Mouse (Mus musculus) liver, embryonic 15.5 days (tissue): ENCODE measurements around the gene Sh3kbp1. TPM values are rescaled to one million over a fixed set of nuclear protein-coding genes. Genes with fewer than 3 reads are reported as not detected.
"Not testable (repeated sequence)": the region's sequence is repeated elsewhere in the genome, so short reads cannot be mapped to it uniquely, and the experiment has no call there.

Source experiments
- ATAC-seq: fragments of 200-750 bp; cut with Nextera tagmentation; 2 replicates; pipeline ENCODE4 v1.8.0; 2017; ENCODE audit warnings: moderate number of reproducible peaks, mild to moderate bottlenecking, moderate library complexity; ENCODE audit not compliant: insufficient read depth
- H3K27ac ChIP-seq: fragments of 300-500 bp; sonication (generic); replicated peaks from 2 replicates; pipeline ENCODE4 v1.5.1; 2015; ENCODE audit warnings: mild to moderate bottlenecking, inconsistent platforms
- H3K27me3 ChIP-seq: fragments of 300-500 bp; sonication (generic); 2 replicates; pipeline ENCODE4 v1.6.1; 2015; ENCODE audit warnings: mild to moderate bottlenecking, inconsistent platforms
- H3K36me3 ChIP-seq: fragments of 300-500 bp; sonication (generic); replicated peaks from 2 replicates; pipeline ENCODE4 v1.6.1; 2015; ENCODE audit warnings: moderate library complexity, mild to moderate bottlenecking, inconsistent platforms
- H3K4me1 ChIP-seq: fragments of 300-500 bp; sonication (generic); replicated peaks from 2 replicates; pipeline ENCODE4 v1.6.1; 2015; ENCODE audit warnings: inconsistent platforms
- H3K4me2 ChIP-seq: fragments of 300-500 bp; sonication (generic); 2 replicates; pipeline ENCODE4 v1.6.1; 2015; ENCODE audit warnings: moderate library complexity, mild to moderate bottlenecking, inconsistent platforms
- H3K4me3 ChIP-seq: fragments of 300-500 bp; sonication (generic); replicated peaks from 2 replicates; pipeline ENCODE4 v1.5.1; 2015; ENCODE audit warnings: mild to moderate bottlenecking, inconsistent platforms
- H3K9ac ChIP-seq: fragments of 300-500 bp; sonication (generic); 2 replicates; pipeline ENCODE4 v1.6.1; 2015; ENCODE audit warnings: moderate library complexity, mild to moderate bottlenecking, inconsistent platforms
- H3K9me3 ChIP-seq: fragments of 300-500 bp; sonication (generic); replicated peaks from 2 replicates; pipeline ENCODE4 v1.6.1; 2016; ENCODE audit warnings: inconsistent platforms
- WGBS: fragments of 180-500 bp; shearing (Covaris S2); methylation state at CpG from one replicate; pipeline ENCODE4 v1.1.7; 2015; ENCODE audit warnings: mixed read lengths; ENCODE audit not compliant: insufficient replicate concordance; 5-methylcytosine and 5-hydroxymethylcytosine counted together
- polyA plus RNA-seq: library from polyadenylated mRNA; unstranded; fragments of >200 nt; fragmentation: Nextera tagmentation; extraction: Ambion mirVana; gene quantifications from 2 replicates; pipeline ENCODE4 v1.2.1, GENCODE M21; 2015

Gene Sh3kbp1
- polyA plus RNA-seq, result 12.6 and 13.4 TPM in 2 replicates

DNA sequence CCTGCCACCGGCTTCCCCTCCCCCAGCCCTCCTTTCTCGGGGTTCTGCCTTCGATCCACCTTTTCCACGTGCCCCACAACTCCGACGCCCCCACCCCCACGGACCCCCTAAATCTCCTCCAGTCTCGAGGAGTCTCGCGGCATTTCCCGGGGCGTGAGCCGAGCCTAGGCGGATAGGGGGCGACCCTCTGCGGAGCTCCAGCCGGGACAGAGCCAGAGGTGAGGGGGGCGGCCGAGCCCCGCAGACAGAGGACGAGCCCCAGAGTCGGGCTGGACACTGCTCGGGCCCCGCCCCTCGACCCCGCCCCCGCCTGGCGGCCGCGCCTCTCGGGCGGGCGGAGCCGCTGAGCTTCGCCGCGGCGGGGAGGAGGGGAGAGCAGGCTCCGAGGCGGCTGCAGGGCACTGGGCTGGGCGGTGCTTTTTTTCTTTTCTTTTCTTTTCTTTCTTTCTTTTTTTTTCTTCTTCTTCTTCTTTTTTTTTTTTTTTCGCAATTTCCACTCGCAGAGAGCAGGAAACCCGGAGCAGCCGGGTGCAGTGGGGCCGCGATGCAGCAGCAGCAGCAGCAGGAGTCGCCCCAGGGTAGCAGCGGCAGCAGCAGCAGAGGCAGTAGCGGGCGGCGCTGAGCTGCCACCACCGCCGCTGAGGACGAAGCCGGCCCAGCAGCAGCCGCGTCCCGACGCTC, at the start of gene Sh3kbp1:
Gene Sh3kbp1 (plus strand): TSS at position 366 of the 681 bp plus-strand sequence.
- Histone ChIP-seq H3K27ac (peak within 1 kb of the TSS; percentile 72), H3K9me3 (no peaks in the 10 kb centered on the region), H3K4me3 (peak within 1 kb of the TSS; percentile 68), H3K4me2 (peak within 1 kb of the TSS; percentile 92), H3K9ac (peak within 1 kb of the TSS; percentile 63), H3K27me3 (peaks cover 5% of the 10 kb centered on the region), H3K36me3 (no peaks in the 10 kb centered on the region), H3K4me1 (peaks cover 15% of the 10 kb centered on the region)
- WGBS, result 12% methylated on average over 60 of the region's 60 CpGs
- ATAC-seq, result peak; percentile 85

DNA sequence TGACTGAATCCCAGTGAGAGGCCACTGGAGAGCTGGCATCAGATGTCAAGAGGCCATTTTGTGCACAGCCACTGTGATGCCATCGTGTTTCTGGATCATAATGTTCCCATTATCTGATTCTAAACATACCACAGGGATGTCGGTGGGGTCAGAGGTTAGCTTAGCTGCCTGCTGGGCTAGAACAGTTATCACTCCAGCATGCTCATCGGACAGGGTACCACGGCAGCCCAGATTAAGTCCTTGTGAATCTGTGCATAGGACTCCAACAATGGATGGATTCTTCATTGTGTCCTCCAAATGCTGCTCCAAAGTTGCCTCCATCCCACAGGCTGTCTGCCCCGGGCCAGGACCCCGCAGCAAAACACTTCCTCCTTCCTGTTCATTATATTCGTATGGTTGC, 42.3 kb upstream of the Sh3kbp1 start:
- H3K4me2 ChIP-seq, H3K36me3 ChIP-seq, H3K4me1 ChIP-seq, ATAC-seq, H3K9ac ChIP-seq, H3K27me3 ChIP-seq, H3K27ac ChIP-seq, H3K4me3 ChIP-seq, H3K9me3 ChIP-seq: not testable (repeated sequence)
- 73% methylated on average over 7 of the region's 7 CpGs for WGBS

DNA sequence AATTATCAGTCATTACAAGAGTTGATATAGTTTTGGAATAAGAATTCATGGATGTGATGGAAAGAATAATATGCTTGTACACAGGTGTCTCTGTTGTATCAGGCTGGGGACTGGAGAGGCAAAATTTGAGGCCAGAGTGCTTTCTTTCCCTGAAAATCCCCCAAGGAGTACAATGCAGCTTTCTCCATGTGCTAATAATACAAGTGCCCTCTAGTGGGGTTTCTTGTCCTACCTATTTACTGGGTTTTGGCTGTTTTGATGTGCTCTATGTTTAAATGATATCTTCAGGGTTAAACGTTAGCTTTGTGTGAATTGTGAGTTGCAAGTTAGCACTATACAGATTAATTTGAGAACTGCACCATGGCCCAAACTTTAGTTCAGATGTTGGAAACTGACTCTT, 35.4 kb upstream of the Sh3kbp1 start:
- Histone ChIP-seq H3K4me2 (no peak overlapping the region), H3K27ac (no peak overlapping the region), H3K9me3 (no peaks in the 10 kb centered on the region), H3K4me3 (no peak overlapping the region), H3K9ac (no peak overlapping the region), H3K36me3 (no peaks in the 10 kb centered on the region), H3K27me3 (no peaks in the 10 kb centered on the region), H3K4me1 (peaks cover 9% of the 10 kb centered on the region)
- 47% methylated on average over 1 of the region's 1 CpGs for WGBS
- ATAC-seq, result no peak

DNA sequence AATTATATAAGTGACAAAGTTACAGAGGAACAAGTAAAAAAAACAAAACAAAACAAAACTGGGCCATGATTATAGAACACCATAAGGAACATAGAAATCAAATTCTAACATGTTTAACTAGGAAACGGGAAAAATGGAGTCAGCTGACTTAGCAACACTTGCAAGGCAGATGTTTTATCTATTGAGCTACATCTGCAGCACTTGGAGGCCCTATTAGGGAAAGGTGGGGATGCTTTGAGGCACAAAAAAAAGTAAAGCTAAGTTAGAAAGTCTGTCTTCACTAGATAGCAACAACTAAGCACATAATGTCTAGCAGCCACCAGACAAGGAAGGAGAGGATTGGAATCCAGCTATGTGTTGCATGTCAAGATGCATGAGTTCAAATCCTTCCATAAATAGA, 29.6 kb upstream of the Sh3kbp1 start:
- WGBS, result 24% methylated on average over 1 of the region's 1 CpGs
- no peaks in the 10 kb centered on the region for H3K27me3 ChIP-seq
- H3K27ac ChIP-seq, result peak overlapping the region; percentile 84

DNA sequence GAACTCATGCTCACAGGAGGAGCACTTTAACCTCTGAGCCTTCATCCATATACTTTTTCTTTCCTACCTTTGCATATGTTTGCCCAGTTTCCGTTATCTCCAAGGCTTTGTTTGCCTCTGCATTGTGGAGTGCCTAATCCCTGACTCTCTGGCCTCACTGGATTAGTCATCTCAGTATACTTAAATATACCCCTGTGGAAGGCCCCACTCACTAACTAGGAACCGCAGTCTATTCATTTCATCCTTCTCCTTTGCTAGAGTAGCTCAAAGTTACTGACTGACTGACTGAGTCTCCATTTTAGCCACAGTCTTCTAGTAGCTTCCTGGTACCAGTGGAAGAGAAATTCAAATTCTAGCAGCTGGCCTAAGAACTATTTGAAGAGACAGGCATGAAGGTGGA, 22.2 kb upstream of the Sh3kbp1 start:
- no peak for ATAC-seq
- H3K4me1 ChIP-seq, result no peaks in the 10 kb centered on the region
- no peak overlapping the region for H3K27ac ChIP-seq
- no peaks in the 10 kb centered on the region; the same call in 1 of the 2 replicates for H3K27me3 ChIP-seq
- no peaks in the 10 kb centered on the region for H3K36me3 ChIP-seq
- H3K9me3 ChIP-seq, result no peaks in the 10 kb centered on the region
- 72% methylated on average over 2 of the region's 2 CpGs for WGBS
- H3K4me2 ChIP-seq, result no peak overlapping the region
- H3K9ac ChIP-seq, result no peak overlapping the region
- no peak overlapping the region for H3K4me3 ChIP-seq

More for the DNA sequence above, 29.6 kb upstream of the Sh3kbp1 start:
- H3K4me3 ChIP-seq, result no peak overlapping the region
- no peaks in the 10 kb centered on the region for H3K9me3 ChIP-seq
- H3K4me2 ChIP-seq, result peak overlapping the region; percentile 23; the same call in 1 of the 2 replicates
- H3K36me3 ChIP-seq, result no peaks in the 10 kb centered on the region
- no peak overlapping the region for H3K9ac ChIP-seq
- peak; percentile 93 for ATAC-seq
- H3K4me1 ChIP-seq, result peaks cover 26% of the 10 kb centered on the region

DNA sequence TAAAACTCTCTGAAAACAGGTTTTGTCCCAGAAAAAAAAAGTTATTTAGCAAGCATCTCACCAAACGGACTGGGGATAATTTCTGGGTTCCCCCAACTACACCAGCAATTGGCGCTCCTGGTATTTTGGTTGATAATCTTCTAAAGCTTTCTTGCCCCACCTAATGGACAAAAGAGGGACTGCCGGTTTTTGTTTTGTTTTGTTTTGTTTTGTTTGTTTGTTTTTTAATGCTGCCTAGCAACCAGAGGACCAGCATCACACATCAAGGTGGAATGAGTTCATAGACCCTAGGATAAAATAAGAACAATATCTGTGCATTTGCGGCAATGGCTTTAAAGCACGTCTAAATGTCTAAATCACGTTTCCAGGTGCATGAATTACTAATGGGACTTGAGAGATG, 20.1 kb upstream of the Sh3kbp1 start:
- Histone ChIP-seq H3K36me3 (no peaks in the 10 kb centered on the region), H3K4me3 (no peak overlapping the region), H3K9me3 (no peaks in the 10 kb centered on the region), H3K4me1 (no peaks in the 10 kb centered on the region), H3K27ac (no peak overlapping the region), H3K4me2 (no peak overlapping the region), H3K9ac (no peak overlapping the region), H3K27me3 (no peaks in the 10 kb centered on the region; the same call in 1 of the 2 replicates)
- ATAC-seq, result no peak
- WGBS, result 40% methylated on average over 6 of the region's 6 CpGs

DNA sequence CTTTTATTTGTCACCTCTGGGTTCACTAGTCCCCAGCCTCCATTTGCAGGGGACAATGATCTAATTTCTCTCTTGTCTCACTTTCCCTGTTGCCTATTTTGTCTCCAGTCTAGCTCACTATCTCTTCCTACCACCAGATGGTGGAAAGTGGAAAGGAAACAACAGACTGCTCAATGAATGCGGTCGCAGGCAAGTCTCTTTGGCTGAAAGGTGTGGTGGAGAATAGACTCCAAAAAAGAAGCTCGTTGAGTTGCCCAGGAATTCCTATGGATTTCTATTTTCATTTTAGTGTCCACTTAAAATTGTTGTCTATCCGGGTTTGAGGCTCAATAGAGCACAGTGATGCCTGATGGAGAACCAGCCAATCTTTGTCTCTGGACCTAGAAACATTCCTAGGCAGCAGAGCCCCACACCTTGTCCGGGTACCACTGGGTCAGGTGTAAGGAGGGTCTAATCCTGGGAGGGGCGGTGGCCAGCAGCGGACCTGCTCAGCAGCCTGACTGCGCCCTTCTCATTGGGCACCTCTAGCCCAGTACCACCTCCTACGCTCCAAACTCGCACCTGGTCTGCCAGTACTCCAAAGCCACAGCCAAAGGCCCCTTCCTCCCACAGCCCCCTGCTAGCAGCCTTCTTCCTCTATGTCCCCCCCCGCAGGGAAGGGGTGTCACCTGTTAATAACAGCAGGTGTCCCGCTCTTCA, 715 bp upstream of the Sh3kbp1 start:
- Histone ChIP-seq H3K4me2 (peak overlapping the region; percentile 92), H3K9ac (peak overlapping the region; percentile 15; the same call in 1 of the 2 replicates), H3K4me3 (peak overlapping the region; percentile 68), H3K9me3 (no peaks in the 10 kb centered on the region), H3K36me3 (no peaks in the 10 kb centered on the region), H3K4me1 (peaks cover 15% of the 10 kb centered on the region), H3K27ac (no peak overlapping the region), H3K27me3 (peaks cover 5% of the 10 kb centered on the region)
- 17% methylated on average over 12 of the region's 12 CpGs for WGBS
- ATAC-seq, result no peak

DNA sequence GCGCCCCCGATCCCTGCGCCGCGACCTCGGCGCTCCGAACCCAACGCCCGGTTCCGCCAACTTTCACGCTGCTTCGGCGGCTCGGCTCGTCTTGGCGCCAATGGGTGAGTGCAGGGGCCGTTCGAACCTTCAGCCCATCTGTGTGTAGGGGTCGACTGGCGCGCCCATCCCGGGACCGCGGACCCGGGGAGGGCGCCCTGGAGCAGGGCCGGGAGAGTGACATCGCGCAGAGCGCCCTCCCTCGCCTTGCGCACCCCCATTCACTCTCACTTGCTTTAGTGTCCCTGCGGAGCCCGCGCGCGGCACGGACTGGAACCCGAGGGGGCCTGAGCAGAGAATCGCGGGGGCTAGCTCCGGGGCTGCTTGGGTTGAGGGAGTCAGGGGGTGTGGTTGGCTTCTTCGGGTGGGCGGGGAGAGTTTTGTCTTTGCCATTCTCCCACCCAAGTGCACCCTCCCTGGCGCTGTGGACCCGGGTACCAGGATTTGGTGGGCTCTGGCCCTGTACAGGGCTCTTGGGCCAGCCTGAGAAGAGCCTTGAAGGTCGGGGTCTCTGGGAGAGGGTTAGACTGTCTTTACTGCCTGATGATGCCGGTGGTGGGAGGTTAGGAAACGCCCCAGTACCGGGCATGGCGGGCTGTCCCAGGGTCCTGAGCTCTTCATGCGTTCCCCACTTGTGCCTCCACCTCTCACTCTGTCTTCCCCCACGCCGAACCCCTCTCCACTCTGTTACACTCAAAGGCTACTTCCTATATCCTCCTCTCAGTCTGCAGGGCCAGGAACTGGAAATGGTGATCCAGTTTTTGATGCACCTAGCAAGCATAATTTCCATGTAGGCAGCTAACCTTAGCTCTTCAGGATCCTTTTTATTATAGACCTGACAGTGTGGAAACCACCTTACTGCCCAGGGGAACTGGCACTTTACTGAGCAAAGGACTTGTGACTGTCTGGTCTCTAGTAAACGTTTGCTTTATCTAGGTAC, 805 bp downstream of the Sh3kbp1 start:
- peak overlapping the region; percentile 92 for H3K4me2 ChIP-seq
- H3K4me1 ChIP-seq, result peaks cover 15% of the 10 kb centered on the region
- peak overlapping the region; percentile 68 for H3K4me3 ChIP-seq
- peak overlapping the region; percentile 72 for H3K27ac ChIP-seq
- no peaks in the 10 kb centered on the region for H3K36me3 ChIP-seq
- ATAC-seq, result peak; percentile 67
- H3K9me3 ChIP-seq, result no peaks in the 10 kb centered on the region
- H3K9ac ChIP-seq, result peak overlapping the region; percentile 63
- 16% methylated on average over 53 of the region's 56 CpGs for WGBS
- peaks cover 5% of the 10 kb centered on the region for H3K27me3 ChIP-seq

DNA sequence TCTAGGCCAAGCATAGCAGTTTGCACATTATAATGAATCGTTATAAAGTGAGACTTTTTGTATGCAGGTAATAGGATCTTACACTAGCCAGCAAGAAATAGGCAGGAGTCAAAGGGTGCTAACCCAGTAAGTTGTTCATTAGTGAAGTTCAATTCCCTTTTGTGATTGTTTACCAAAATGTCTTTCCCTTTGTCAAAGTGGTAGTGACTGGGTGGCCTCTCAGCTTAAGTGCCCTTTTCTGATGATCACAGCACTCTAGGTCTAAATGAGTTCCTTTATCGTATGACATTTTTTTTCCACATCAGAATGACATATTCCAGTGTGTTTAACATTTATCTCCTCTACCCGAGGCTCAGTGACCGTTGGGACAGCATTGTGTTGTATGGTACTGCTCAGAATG, 1.6 kb downstream of the Sh3kbp1 start:
- no peak overlapping the region for H3K27ac ChIP-seq
- no peaks in the 10 kb centered on the region for H3K36me3 ChIP-seq
- H3K27me3 ChIP-seq, result peaks cover 5% of the 10 kb centered on the region
- peak overlapping the region; percentile 92 for H3K4me2 ChIP-seq
- H3K9me3 ChIP-seq, result no peaks in the 10 kb centered on the region
- ATAC-seq, result no peak
- H3K4me3 ChIP-seq, result peak overlapping the region; percentile 68
- WGBS, result 21% methylated on average over 4 of the region's 4 CpGs
- peaks cover 15% of the 10 kb centered on the region for H3K4me1 ChIP-seq
- no peak overlapping the region for H3K9ac ChIP-seq

DNA sequence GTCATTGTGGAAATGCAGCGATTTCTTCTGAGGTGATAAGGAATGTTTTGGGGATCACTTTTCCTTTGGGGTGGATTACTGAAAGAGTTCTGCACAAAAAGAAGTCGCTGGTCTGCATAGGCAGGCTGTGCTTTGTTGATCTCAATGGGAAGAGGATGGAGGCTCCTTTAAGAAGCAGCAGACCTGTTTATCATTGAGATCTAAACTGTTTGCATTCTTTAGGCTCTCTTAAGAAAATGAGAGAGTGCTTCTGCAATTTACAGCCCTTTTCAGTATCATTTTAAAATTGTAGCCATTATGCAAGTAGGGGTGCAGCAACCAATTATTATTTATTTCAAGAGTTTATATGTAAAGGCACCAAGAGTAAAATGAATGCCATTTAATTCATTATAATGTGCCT, 2.1 kb downstream of the Sh3kbp1 start:
- ATAC-seq, result no peak
- H3K27ac ChIP-seq, result no peak overlapping the region
- H3K4me1 ChIP-seq, result peaks cover 15% of the 10 kb centered on the region
- peaks cover 5% of the 10 kb centered on the region for H3K27me3 ChIP-seq
- peak overlapping the region; percentile 68; the same call in 1 of the 2 replicates for H3K4me3 ChIP-seq
- H3K9ac ChIP-seq, result no peak overlapping the region
- H3K4me2 ChIP-seq, result peak overlapping the region; percentile 92
- no peaks in the 10 kb centered on the region for H3K36me3 ChIP-seq
- 32% methylated on average over 2 of the region's 2 CpGs for WGBS
- H3K9me3 ChIP-seq, result no peaks in the 10 kb centered on the region
